Mouse (Mus musculus): ENCODE measurements around the gene Mamld1.

Gene Mamld1

GRCm38 (mm10) chrX:71183671-71184070, 133.6 kb downstream of the Mamld1 start:
- Histone ChIP-seq H3K36me3 (ENCODE audit: insufficient read depth, low read length) (no peaks in the 10 kb centered on the region), H3K4me1 (replicated peaks; ENCODE audit: low read depth, low read length) (no peaks in the 10 kb centered on the region), H3K27me3 (ENCODE audit: insufficient read depth, low read length) (no peaks in the 10 kb centered on the region), H3K9me3 (ENCODE audit: low read length) (no peaks in the 10 kb centered on the region), H3K4me3 (replicated peaks; ENCODE audit: low read length) (no peak overlapping the region)
- TF ChIP-seq POU5F1 (IDR thresholded peaks at IDR 0.05; ENCODE audit: borderline replicate concordance, low read length): no peak
- TF ChIP-seq NANOG (IDR thresholded peaks at IDR 0.05; ENCODE audit: borderline replicate concordance, low read length): no peak
- TF ChIP-seq CTCF (conservative IDR thresholded peaks at IDR 0.05; ENCODE audit: low read length): no peak

DNA sequence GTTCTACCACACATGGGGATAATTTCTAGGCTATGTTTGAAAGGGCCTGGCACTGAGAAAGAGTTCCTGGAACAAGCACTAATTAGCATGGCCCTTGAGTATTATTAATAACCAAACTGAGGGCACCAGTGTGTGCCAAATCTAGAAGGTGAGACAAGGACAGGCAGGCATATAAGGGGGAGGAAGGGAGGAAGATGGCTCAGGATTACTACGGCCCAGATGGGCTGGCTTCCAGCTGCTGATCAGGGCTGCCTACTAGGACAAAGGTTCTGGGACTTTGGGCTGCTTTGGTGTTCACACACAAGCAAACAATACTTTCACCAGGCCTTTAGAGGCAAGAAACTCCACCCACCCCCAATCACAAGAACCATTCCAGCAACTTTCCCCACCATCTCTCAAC, 136.3 kb downstream of the Mamld1 start:
- no peaks in the 10 kb centered on the region for H3K9me3 ChIP-seq (ENCODE audit: low read length)
- TF ChIP-seq NANOG (IDR thresholded peaks at IDR 0.05; ENCODE audit: borderline replicate concordance, low read length) (no peak), POU5F1 (IDR thresholded peaks at IDR 0.05; ENCODE audit: borderline replicate concordance, low read length) (no peak), CTCF (conservative IDR thresholded peaks at IDR 0.05; ENCODE audit: low read length) (no peak)
- no peaks in the 10 kb centered on the region for H3K27me3 ChIP-seq (ENCODE audit: insufficient read depth, low read length)
- H3K36me3 ChIP-seq (ENCODE audit: insufficient read depth, low read length): no peaks in the 10 kb centered on the region
- no peaks in the 10 kb centered on the region for H3K4me1 ChIP-seq (replicated peaks; ENCODE audit: low read depth, low read length)
- H3K4me3 ChIP-seq (replicated peaks; ENCODE audit: low read length): no peak overlapping the region

DNA sequence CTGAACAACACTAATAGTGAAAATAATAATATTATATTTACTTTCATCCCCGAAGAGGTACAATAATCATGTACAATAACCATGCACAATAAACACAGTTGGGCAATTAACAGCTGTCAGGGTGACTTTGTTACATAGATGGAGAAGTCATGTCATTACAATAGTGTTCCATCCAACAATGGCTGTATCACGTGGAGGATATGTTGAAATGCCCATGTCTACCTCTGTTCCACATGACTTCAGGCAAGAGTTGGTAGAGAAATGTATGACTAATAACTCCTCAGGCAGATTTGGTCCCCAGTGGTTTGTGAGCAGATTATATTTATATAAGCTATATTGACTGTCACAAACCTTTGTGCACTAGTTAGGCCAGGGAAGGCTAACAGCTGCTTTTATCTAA, 154.7 kb downstream of the Mamld1 start:
- Histone ChIP-seq H3K27me3 (ENCODE audit: insufficient read depth, low read length) (no peaks in the 10 kb centered on the region), H3K4me1 (replicated peaks; ENCODE audit: low read depth, low read length) (no peaks in the 10 kb centered on the region)
- no peak for TF ChIP-seq NANOG (IDR thresholded peaks at IDR 0.05; ENCODE audit: borderline replicate concordance, low read length)
- no peak for TF ChIP-seq CTCF (conservative IDR thresholded peaks at IDR 0.05; ENCODE audit: low read length)
- TF ChIP-seq POU5F1 (IDR thresholded peaks at IDR 0.05; ENCODE audit: borderline replicate concordance, low read length): no peak

More for the DNA sequence above, 154.7 kb downstream of the Mamld1 start:
- no peak overlapping the region for H3K4me3 ChIP-seq (replicated peaks; ENCODE audit: low read length)
- no peaks in the 10 kb centered on the region for H3K9me3 ChIP-seq (ENCODE audit: low read length)
- H3K36me3 ChIP-seq (ENCODE audit: insufficient read depth, low read length): no peaks in the 10 kb centered on the region

Data from E14TG2a.4 (cell line).